Mouse (Mus musculus) forebrain, embryonic 16.5 days (tissue): ENCODE measurements around the gene Tcerg1l. TPM values are rescaled to one million over a fixed set of nuclear protein-coding genes. Genes with fewer than 3 reads are reported as not detected.

ENCODE experiments used
- ATAC-seq: fragments of 200-750 bp; cut with Nextera tagmentation; 2 replicates; pipeline ENCODE4 v1.8.0; 2017; ENCODE audit warnings: mild to moderate bottlenecking, moderate library complexity
- H3K27ac ChIP-seq: fragments of 300-500 bp; sonication (generic); 2 replicates; pipeline ENCODE4 v1.5.1; 2014; ENCODE audit warnings: low read length, control low read depth
- H3K27me3 ChIP-seq: fragments of 300-500 bp; sonication (generic); replicated peaks from 2 replicates; pipeline ENCODE4 v1.6.1; 2014; ENCODE audit warnings: low read length; ENCODE audit not compliant: control insufficient read depth, insufficient read depth
- H3K36me3 ChIP-seq: fragments of 300-500 bp; sonication (generic); 2 replicates; pipeline ENCODE4 v1.6.1; 2014; ENCODE audit not compliant: control insufficient read depth, insufficient read depth
- H3K4me1 ChIP-seq: fragments of 300-500 bp; sonication (generic); replicated peaks from 2 replicates; pipeline ENCODE4 v1.6.1; 2014; ENCODE audit warnings: low read length; ENCODE audit not compliant: control insufficient read depth, insufficient read depth
- H3K4me2 ChIP-seq: fragments of 300-500 bp; sonication (generic); 2 replicates; pipeline ENCODE4 v1.6.1; 2014; ENCODE audit warnings: mild to moderate bottlenecking, low read length, control low read depth
- H3K4me3 ChIP-seq: fragments of 300-500 bp; sonication (generic); replicated peaks from 2 replicates; pipeline ENCODE4 v1.5.1; 2014; ENCODE audit warnings: mild to moderate bottlenecking, low read length, control low read depth
- H3K9ac ChIP-seq: fragments of 300-500 bp; sonication (generic); replicated peaks from 2 replicates; pipeline ENCODE4 v1.6.1; 2014; ENCODE audit warnings: low read depth, low read length, control low read depth
- H3K9me3 ChIP-seq: fragments of 300-500 bp; sonication (generic); 2 replicates; pipeline ENCODE4 v1.6.1; 2016; ENCODE audit warnings: low read length; ENCODE audit not compliant: control insufficient read depth
- WGBS: fragments of 180-500 bp; shearing (Covaris S2); extraction: QIAGEN DNeasy Blood & Tissue Kit; methylation state at CpG from one replicate; pipeline ENCODE4 v1.1.7; 2014; 5-methylcytosine and 5-hydroxymethylcytosine counted together
- polyA plus RNA-seq: library from polyadenylated mRNA; unstranded; fragments of >200 nt; fragmentation: Nextera tagmentation; extraction: Ambion mirVana; gene quantifications from 2 replicates; pipeline ENCODE4 v1.2.1, GENCODE M21; 2015

Tcerg1l gene
- polyA plus RNA-seq, 1 experiment from 2014 or later, result 11.2 TPM

DNA sequence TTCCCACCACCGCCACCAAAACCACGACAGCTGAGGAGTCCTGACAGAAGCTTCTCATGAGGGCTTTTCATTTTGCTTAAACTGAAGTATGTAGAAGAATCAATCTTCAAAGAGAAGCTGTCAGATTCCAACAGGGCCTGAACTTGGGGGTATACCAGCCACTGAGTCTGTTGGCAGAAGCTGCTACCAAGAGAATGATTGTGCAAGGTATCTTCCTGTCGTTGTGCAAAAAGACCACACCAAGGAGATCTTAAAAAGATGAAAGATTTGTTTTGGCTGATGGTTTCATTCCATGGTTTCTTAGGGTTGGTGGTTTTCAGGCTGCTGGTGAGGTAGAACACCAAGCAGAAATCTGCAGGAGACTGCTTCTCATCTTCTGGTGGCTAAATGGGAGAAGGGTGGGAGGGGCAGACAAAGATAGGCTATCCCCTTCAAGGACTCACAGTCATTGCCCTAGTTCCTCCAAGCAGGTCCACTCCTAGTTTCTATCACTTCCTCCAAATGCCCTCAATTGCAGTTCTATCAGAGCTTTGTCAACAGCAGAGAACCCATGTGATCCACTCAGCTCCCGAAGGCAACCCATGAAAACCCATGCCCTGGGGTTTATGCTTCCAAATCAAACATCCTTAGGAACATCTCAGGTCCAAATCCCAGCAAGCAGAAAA, 64.9 kb downstream of the Tcerg1l start:
- Histone ChIP-seq H3K4me2 (no peak overlapping the region), H3K36me3 (no peaks in the 10 kb centered on the region), H3K4me3 (no peak overlapping the region), H3K9me3 (no peaks in the 10 kb centered on the region), H3K9ac (no peak overlapping the region), H3K27me3 (no peaks in the 10 kb centered on the region), H3K4me1 (0 out of 2 replicates have a peak, but pooled peaks cover 3% of the 10 kb centered on the region), H3K27ac (no peak overlapping the region)
- ATAC-seq, result no peak
- 90% methylated on average over 4 of the region's 4 CpGs for WGBS

DNA sequence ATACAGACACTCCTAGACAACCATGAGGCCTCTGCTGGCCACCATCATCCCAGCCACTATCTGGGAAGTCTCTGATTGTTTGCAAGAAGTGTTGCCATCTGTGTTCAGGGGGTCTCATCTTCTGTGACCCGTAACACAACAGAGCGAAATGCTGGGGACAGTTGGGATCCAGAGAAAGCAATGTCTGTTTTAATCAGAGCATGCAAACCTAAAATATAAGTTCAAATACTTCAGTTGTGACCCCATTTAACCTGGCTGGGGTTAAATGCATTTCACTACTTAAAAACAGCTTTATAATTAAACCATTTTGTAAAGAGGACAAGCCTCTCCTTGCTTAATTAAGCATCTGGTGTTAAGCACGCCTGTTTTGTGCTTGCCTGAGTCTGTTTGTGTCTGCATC, 66.3 kb downstream of the Tcerg1l start:
- no peaks in the 10 kb centered on the region for H3K9me3 ChIP-seq
- ATAC-seq, result no peak
- no peak overlapping the region for H3K4me3 ChIP-seq
- H3K36me3 ChIP-seq, result no peaks in the 10 kb centered on the region
- WGBS, result 77% methylated on average over 3 of the region's 3 CpGs
- H3K4me2 ChIP-seq, result no peak overlapping the region
- no peak overlapping the region for H3K27ac ChIP-seq
- 0 out of 2 replicates have a peak, but pooled peaks cover 3% of the 10 kb centered on the region for H3K4me1 ChIP-seq
- H3K9ac ChIP-seq, result no peak overlapping the region
- H3K27me3 ChIP-seq, result no peaks in the 10 kb centered on the region

DNA sequence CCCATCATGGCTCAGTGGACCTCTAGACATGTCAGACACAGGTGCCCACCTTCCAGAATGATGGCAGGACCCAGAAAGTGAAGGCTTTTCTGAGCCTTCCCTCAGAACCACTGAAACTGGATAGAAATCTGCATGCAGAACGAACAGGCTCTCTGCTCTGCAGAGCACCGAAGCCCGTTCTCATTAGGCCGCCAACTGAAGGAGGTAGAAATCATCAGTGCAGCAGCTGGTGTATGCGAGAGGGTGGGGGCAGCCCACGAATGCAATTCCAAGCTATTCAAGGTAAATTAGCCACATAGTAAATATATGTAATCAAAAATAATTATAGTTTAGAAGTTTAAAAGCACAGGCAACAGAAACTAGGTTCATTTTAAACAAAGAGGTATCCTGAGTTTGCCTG, 68.9 kb downstream of the Tcerg1l start:
- Histone ChIP-seq H3K9ac (no peak overlapping the region), H3K4me3 (no peak overlapping the region), H3K27me3 (no peaks in the 10 kb centered on the region), H3K27ac (no peak overlapping the region), H3K36me3 (no peaks in the 10 kb centered on the region), H3K4me1 (0 out of 2 replicates have a peak, but pooled peaks cover 3% of the 10 kb centered on the region), H3K4me2 (no peak overlapping the region), H3K9me3 (no peaks in the 10 kb centered on the region)
- ATAC-seq, result peak; percentile 78
- WGBS, result 29% methylated on average over 6 of the region's 6 CpGs

DNA sequence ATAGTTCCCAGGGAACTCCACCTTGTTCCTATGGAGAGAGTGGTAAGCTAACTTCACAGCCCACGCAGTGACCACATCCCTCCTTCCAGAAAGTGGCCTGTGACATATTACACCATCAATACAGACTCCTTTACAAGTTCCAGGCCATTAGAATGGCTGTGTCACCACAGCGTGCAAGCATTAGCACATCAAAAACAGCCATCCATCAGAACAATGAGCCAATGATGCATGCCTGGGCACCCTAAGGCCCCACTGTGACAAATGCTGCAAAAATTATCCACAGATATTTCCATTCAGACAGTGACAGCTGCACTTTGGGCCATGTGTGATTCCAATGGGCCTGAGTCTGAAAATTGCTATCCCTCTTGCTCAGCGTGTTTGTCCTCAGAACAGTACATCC, 70.8 kb downstream of the Tcerg1l start:
- no peaks in the 10 kb centered on the region for H3K9me3 ChIP-seq
- no peak overlapping the region for H3K4me2 ChIP-seq
- no peak overlapping the region for H3K27ac ChIP-seq
- H3K9ac ChIP-seq, result no peak overlapping the region
- no peaks in the 10 kb centered on the region for H3K27me3 ChIP-seq
- no peak overlapping the region for H3K4me3 ChIP-seq
- 0 out of 2 replicates have a peak, but pooled peaks cover 3% of the 10 kb centered on the region for H3K4me1 ChIP-seq
- WGBS, result 39% methylated on average over 3 of the region's 3 CpGs
- ATAC-seq, result no peak
- no peaks in the 10 kb centered on the region for H3K36me3 ChIP-seq

DNA sequence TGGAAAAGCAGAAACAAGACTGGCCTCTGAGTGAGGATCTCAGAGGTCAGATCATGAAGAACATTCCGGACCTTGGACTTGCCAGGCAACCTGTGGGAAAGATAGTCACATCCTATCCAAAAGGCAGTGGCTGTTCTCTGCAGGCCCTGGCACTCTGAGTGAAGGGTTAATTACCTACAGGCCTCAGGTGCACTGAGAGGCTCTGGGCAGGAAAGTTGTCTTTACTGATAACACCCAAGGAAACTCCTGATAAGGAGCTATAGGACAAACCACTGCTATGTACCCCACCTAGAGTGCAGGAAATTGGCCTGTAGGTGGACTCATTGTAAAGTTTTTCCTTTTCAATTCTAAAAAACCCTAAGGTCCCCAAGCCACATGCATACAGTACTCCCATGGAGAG, 83.8 kb downstream of the Tcerg1l start:
- H3K36me3 ChIP-seq, result no peaks in the 10 kb centered on the region
- H3K27me3 ChIP-seq, result no peaks in the 10 kb centered on the region
- WGBS, result 100% methylated on average over 1 of the region's 1 CpGs
- H3K9ac ChIP-seq, result no peak overlapping the region
- no peak for ATAC-seq
- H3K4me3 ChIP-seq, result no peak overlapping the region
- no peaks in the 10 kb centered on the region for H3K4me1 ChIP-seq
- no peak overlapping the region for H3K4me2 ChIP-seq
- no peak overlapping the region for H3K27ac ChIP-seq
- H3K9me3 ChIP-seq, result no peaks in the 10 kb centered on the region

DNA sequence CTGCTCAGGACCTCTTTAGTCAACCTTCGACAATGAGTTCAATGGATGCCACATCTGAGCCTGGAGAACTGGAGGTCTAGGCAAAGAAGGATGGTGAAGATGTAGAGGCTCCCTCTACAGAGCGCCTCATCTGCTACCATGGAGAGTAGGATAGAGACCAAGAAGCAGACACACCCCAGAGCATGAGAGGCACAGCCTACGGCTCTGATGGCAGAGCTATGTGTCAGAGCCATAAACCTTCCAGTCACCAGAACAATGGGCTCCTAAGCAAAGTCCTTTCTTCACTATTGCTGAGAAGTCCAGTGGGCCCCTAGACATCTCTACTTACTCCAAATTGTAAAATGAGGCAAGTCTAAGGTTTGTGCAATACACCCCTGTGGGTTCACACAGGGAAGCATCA, 91.4 kb downstream of the Tcerg1l start:
- Histone ChIP-seq H3K27me3 (no peaks in the 10 kb centered on the region), H3K4me2 (no peak overlapping the region), H3K4me3 (no peak overlapping the region), H3K27ac (no peak overlapping the region), H3K9ac (no peak overlapping the region), H3K9me3 (no peaks in the 10 kb centered on the region), H3K4me1 (no peaks in the 10 kb centered on the region), H3K36me3 (no peaks in the 10 kb centered on the region)
- ATAC-seq, result no peak
- WGBS, result 93% methylated on average over 3 of the region's 3 CpGs

DNA sequence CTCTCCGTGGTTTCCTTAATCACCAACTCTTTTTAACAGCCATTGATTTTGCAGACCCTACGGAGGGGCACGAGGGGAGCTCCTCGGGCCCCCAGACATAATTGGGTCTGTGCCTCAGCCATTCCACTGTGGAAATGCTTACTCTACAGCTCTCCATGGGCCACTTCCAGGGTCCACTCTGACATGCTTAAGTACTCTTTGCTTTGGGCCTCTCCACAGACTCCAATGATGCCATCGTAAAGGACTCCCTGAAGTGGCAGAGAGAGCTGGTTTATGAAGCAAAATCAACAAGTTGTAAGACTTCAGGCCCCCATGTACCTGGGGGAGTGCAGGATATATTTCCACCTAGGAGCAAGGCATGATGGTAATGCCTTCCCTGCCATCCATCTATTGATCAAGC, 112.7 kb downstream of the Tcerg1l start:
- Histone ChIP-seq H3K36me3 (no peaks in the 10 kb centered on the region), H3K9ac (no peak overlapping the region), H3K4me2 (no peak overlapping the region), H3K4me1 (no peaks in the 10 kb centered on the region), H3K27me3 (no peaks in the 10 kb centered on the region), H3K4me3 (no peak overlapping the region), H3K27ac (no peak overlapping the region), H3K9me3 (no peaks in the 10 kb centered on the region)
- ATAC-seq, result no peak
- 89% methylated on average over 5 of the region's 5 CpGs for WGBS

DNA sequence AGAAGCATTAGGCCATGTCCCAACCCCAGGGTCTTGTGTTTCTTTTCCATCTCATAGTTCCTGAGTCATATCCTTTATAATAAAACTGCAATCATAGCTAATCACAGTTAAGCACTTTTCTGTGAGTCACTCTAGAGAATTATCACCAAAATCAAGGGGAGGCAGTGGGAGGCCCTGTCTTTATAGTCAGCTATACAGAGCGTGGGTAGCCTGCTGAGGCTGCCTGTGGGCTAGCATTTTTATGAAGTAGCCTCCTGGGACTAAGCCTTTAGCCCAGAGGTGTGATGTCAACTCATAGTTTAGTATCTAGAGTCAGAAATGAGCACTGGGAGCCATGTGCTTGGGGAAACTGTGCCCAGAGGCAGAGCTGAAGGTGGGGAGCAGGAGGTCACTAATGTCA, 122.3 kb downstream of the Tcerg1l start:
- Histone ChIP-seq H3K9me3 (no peaks in the 10 kb centered on the region), H3K4me3 (no peak overlapping the region), H3K4me1 (no peaks in the 10 kb centered on the region), H3K27me3 (no peaks in the 10 kb centered on the region), H3K36me3 (no peaks in the 10 kb centered on the region), H3K4me2 (no peak overlapping the region), H3K9ac (no peak overlapping the region), H3K27ac (no peak overlapping the region)
- ATAC-seq, result no peak
- WGBS, result 46% methylated on average over 1 of the region's 1 CpGs

DNA sequence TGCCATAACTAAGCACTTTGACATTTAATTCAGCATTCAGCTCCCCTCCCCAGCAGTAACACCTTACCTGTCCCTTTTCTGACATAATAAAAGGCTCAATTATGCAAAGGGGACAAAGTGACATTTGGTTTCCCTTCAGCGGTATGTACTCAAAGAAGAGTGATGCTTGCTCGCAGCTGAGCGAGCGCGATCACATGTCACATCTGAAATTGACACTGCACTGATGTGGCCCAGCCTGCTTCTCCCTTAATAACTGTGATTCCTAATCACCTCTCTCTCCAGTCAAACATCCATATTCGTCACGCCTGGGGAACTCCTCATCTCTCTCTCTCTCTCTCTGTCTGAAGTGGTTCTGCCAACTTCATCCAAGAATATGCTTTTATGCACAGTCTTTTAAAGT, 126.2 kb downstream of the Tcerg1l start:
- Histone ChIP-seq H3K27me3 (no peaks in the 10 kb centered on the region), H3K4me1 (no peaks in the 10 kb centered on the region), H3K9ac (no peak overlapping the region), H3K4me2 (no peak overlapping the region), H3K27ac (no peak overlapping the region), H3K9me3 (no peaks in the 10 kb centered on the region), H3K36me3 (no peaks in the 10 kb centered on the region), H3K4me3 (no peak overlapping the region)
- peak; percentile 58; the same call in 1 of the 2 replicates for ATAC-seq
- WGBS, result 76% methylated on average over 7 of the region's 7 CpGs

DNA sequence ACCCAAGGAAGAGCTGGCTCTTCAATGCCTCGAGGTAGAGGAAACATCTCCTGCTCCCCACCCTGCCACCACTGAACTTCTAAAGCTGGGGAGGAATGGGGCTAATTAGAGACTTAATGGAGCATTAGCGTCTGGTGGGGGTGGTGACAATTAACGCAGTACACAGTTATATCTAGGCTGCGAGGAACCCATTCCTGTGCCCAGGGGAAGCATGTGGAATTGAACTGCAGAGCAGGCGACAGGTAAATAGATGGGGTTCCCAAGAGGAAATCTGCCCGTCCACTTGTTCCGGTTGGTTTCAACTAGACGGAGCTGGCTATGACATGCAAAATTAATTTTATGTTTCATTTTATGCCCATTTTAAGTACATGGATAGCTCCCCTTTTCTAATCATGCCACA, 128.1 kb downstream of the Tcerg1l start:
- Histone ChIP-seq H3K27me3 (no peaks in the 10 kb centered on the region), H3K4me3 (no peak overlapping the region), H3K9ac (no peak overlapping the region), H3K27ac (no peak overlapping the region), H3K36me3 (no peaks in the 10 kb centered on the region), H3K9me3 (no peaks in the 10 kb centered on the region), H3K4me2 (no peak overlapping the region), H3K4me1 (no peaks in the 10 kb centered on the region)
- no peak for ATAC-seq
- WGBS, result 74% methylated on average over 8 of the region's 8 CpGs
